Mouse (Mus musculus) cerebellum, adult 2 months (tissue): ENCODE results near the gene Igfbp5.

Experiments used
- CTCF ChIP-seq: fragments of 200-500 bp; IDR thresholded peaks from 2 replicates; pipeline ENCODE4 v1.5.1; 2011; ENCODE audit warnings: low read depth, mild to moderate bottlenecking, control low read depth, low read length, moderate library complexity, borderline replicate concordance; ENCODE audit not compliant: insufficient read depth
- POLR2A ChIP-seq: fragments of 200-500 bp; IDR thresholded peaks from 2 replicates; pipeline ENCODE4 v1.6.1; 2011; ENCODE audit warnings: low read length, control low read depth, borderline replicate concordance; ENCODE audit not compliant: insufficient read depth

- TF ChIP-seq CTCF (no peak), POLR2A (no peak)
These were observed 34.9 kb downstream of the Igfbp5 start for GRCm38 (mm10) chr1:72839791-72840190.
